Mouse (Mus musculus) midbrain, embryonic 16.5 days (tissue): ENCODE measurements at regions not wholly inside any gene's neighbourhood (a gene's known extent, or its start where the extent isn't known, plus 50 kb on each side); places are given as distances from the start of the nearest gene placed in this dataset.
"Not testable (repeated sequence)": the region's sequence is repeated elsewhere in the genome, so short reads cannot be mapped to it uniquely, and the experiment has no call there.

Experiments used
- ATAC-seq: fragments of 200-750 bp; cut with Nextera tagmentation; 2 replicates; pipeline ENCODE4 v1.8.0; 2017; ENCODE audit warnings: moderate TSS enrichment
- H3K27ac ChIP-seq: fragments of 300-500 bp; sonication (generic); 2 replicates; pipeline ENCODE4 v1.5.1; 2014; ENCODE audit warnings: mild to moderate bottlenecking, low read length, mixed read lengths
- H3K27me3 ChIP-seq: fragments of 300-500 bp; sonication (generic); 2 replicates; pipeline ENCODE4 v1.6.1; 2014; ENCODE audit warnings: low read depth, low read length, mixed read lengths; ENCODE audit not compliant: control insufficient read depth, insufficient read depth
- H3K36me3 ChIP-seq: fragments of 300-500 bp; sonication (generic); 2 replicates; pipeline ENCODE4 v1.6.1; 2014; ENCODE audit warnings: mild to moderate bottlenecking, low read length, moderate library complexity, mixed read lengths; ENCODE audit not compliant: control insufficient read depth, insufficient read depth
- H3K4me1 ChIP-seq: fragments of 300-500 bp; sonication (generic); 2 replicates; pipeline ENCODE4 v1.6.1; 2014; ENCODE audit warnings: mild to moderate bottlenecking, low read length, mixed read lengths; ENCODE audit not compliant: control insufficient read depth, insufficient read depth
- H3K4me2 ChIP-seq: fragments of 300-500 bp; sonication (generic); 2 replicates; pipeline ENCODE4 v1.6.1; 2014; ENCODE audit warnings: mild to moderate bottlenecking, low read length, mixed read lengths
- H3K4me3 ChIP-seq: fragments of 300-500 bp; sonication (generic); 2 replicates; pipeline ENCODE4 v1.5.1; 2014; ENCODE audit warnings: low read depth, mild to moderate bottlenecking, low read length, moderate library complexity, mixed read lengths
- H3K9ac ChIP-seq: fragments of 300-500 bp; sonication (generic); 2 replicates; pipeline ENCODE4 v1.6.1; 2014; ENCODE audit warnings: low read depth, low read length, mixed read lengths
- H3K9me3 ChIP-seq: fragments of 300-500 bp; sonication (generic); replicated peaks from 2 replicates; pipeline ENCODE4 v1.6.1; 2014; ENCODE audit warnings: mild to moderate bottlenecking, low read length, mixed read lengths; ENCODE audit not compliant: control insufficient read depth, poor library complexity, severe bottlenecking
- WGBS: fragments of 180-500 bp; shearing (Covaris S2); extraction: QIAGEN DNeasy Blood & Tissue Kit; methylation state at CpG from one replicate; pipeline ENCODE4 v1.1.7; 2014; 5-methylcytosine and 5-hydroxymethylcytosine counted together

DNA sequence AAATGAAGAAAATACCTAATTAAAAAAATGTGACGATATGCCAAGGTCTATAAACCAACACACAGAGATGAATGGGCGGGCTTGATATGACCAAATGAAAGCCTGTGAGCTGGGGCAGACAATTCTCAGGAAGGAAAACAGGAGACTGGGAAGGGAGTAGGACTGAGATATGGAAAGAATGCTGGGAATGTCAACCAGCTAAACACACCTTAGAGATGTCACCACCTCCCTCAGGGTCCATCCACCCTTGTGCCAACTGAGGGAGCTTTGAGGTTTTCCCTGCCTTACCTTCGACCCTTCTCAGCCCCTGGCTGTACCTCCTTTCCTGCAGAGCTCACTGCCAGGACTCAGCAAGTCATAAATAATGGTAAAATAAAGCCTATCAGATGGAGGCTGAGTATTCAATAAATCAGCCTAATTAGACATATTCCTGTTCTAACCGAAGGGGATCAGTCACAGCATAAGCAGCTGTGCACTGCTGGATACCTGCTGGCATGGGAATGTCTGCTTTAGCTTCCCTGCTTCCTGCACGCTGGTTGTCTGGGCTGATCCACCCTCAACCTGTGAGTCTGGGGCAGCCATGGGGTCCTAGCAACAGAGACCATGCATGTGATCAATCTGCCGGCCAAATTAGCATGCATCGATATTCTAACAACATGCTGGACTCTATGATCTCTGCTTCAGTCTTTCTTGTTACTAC, 137.4 kb downstream of the Nuak1 start:
- Histone ChIP-seq H3K9ac (no peak overlapping the region), H3K4me1 (no peaks in the 10 kb centered on the region), H3K4me2 (no peak overlapping the region), H3K9me3 (no peaks in the 10 kb centered on the region), H3K36me3 (no peaks in the 10 kb centered on the region), H3K27ac (no peak overlapping the region), H3K4me3 (no peak overlapping the region), H3K27me3 (no peaks in the 10 kb centered on the region)
- ATAC-seq = no peak
- 76% methylated on average over 7 of the region's 7 CpGs for WGBS

GRCm38 (mm10) chr10:84308746-84309145, 131.7 kb downstream of the Nuak1 start:
- H3K27me3 ChIP-seq, H3K9me3 ChIP-seq, H3K27ac ChIP-seq, ATAC-seq, H3K9ac ChIP-seq, H3K4me2 ChIP-seq, H3K4me3 ChIP-seq, H3K4me1 ChIP-seq, H3K36me3 ChIP-seq: not testable (repeated sequence)
- WGBS = 95% methylated on average over 17 of the region's 17 CpGs

DNA sequence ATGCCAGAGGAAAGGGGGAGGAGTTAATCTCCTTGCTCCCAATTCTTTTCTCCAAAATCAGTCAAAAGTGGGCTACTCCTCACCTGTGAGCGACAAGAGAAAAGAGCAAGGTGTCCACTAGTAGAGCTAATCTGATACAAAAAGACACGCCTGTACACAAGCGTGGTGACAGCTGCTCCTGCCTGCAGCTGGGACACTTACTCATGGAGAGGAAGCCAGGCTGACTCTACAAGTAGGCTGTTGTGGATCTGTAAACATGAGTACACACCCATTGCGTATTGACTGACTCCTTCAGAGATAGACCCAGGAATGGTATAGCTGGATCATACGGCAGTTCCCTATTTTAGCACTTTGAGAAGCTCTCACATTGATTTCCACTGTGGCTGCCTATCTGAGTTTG, 129.7 kb downstream of the Nuak1 start:
- no peaks in the 10 kb centered on the region for H3K36me3 ChIP-seq
- H3K27me3 ChIP-seq = no peaks in the 10 kb centered on the region
- H3K4me2 ChIP-seq = no peak overlapping the region
- no peak overlapping the region for H3K4me3 ChIP-seq
- H3K9ac ChIP-seq = no peak overlapping the region
- no peaks in the 10 kb centered on the region for H3K4me1 ChIP-seq
- ATAC-seq = no peak
- WGBS = 94% methylated on average over 5 of the region's 5 CpGs
- no peaks in the 10 kb centered on the region for H3K9me3 ChIP-seq
- H3K27ac ChIP-seq = no peak overlapping the region

- no peak overlapping the region for H3K9ac ChIP-seq
- H3K36me3 ChIP-seq = no peaks in the 10 kb centered on the region
- H3K4me3 ChIP-seq = no peak overlapping the region
- no peak overlapping the region for H3K27ac ChIP-seq
- 40% methylated on average over 7 of the region's 7 CpGs for WGBS
- no peak for ATAC-seq
- H3K4me2 ChIP-seq = no peak overlapping the region
- no peaks in the 10 kb centered on the region for H3K27me3 ChIP-seq
- H3K4me1 ChIP-seq = no peaks in the 10 kb centered on the region
- H3K9me3 ChIP-seq = no peaks in the 10 kb centered on the region
Measured at GRCm38 (mm10) chr10:84312656-84313055, 127.7 kb downstream of the Nuak1 start.

- Histone ChIP-seq H3K36me3 (no peaks in the 10 kb centered on the region), H3K9ac (no peak overlapping the region), H3K4me2 (no peak overlapping the region), H3K27ac (no peak overlapping the region), H3K4me3 (no peak overlapping the region), H3K27me3 (no peaks in the 10 kb centered on the region), H3K4me1 (no peaks in the 10 kb centered on the region), H3K9me3 (no peaks in the 10 kb centered on the region)
- no peak for ATAC-seq
- WGBS = 95% methylated on average over 1 of the region's 1 CpGs
Measured at GRCm38 (mm10) chr10:84316857-84317256, 123.5 kb downstream of the Nuak1 start.

GRCm38 (mm10) chr10:84317960-84318359, 122.4 kb downstream of the Nuak1 start:
- Histone ChIP-seq H3K4me2 (no peak overlapping the region), H3K4me1 (no peaks in the 10 kb centered on the region), H3K27me3 (no peaks in the 10 kb centered on the region), H3K9ac (no peak overlapping the region), H3K36me3 (no peaks in the 10 kb centered on the region), H3K9me3 (no peaks in the 10 kb centered on the region), H3K27ac (no peak overlapping the region), H3K4me3 (no peak overlapping the region)
- WGBS = 46% methylated on average over 5 of the region's 5 CpGs
- ATAC-seq = no peak
